Mouse (Mus musculus) forebrain, embryonic 11.5 days (tissue): ENCODE data around the gene Nprl3. TPM values are rescaled to one million over a fixed set of nuclear protein-coding genes. Genes with fewer than 3 reads are reported as not detected.
A peak's percentile ranks its signal among the peaks of the same experiment; 100 is the strongest.

Source experiments
- ATAC-seq: fragments of 200-750 bp; cut with Nextera tagmentation; replicated peaks from 2 replicates; pipeline ENCODE4 v1.8.0; 2017; ENCODE audit warnings: moderate TSS enrichment; ENCODE audit not compliant: low FRiP score
- DNase-seq: peaks from one replicate; pipeline ENCODE4 v3.0.0-alpha.2; 2017; ENCODE audit warnings: low spot score
- H3K27ac ChIP-seq: fragments of 300-500 bp; sonication (generic); 2 replicates; pipeline ENCODE4 v1.5.1; 2014; ENCODE audit warnings: low read depth, low read length
- H3K27me3 ChIP-seq: fragments of 300-500 bp; sonication (generic); 2 replicates; pipeline ENCODE4 v1.6.1; 2014; ENCODE audit warnings: mild to moderate bottlenecking, low read length, mixed read lengths; ENCODE audit not compliant: control insufficient read depth, insufficient read depth
- H3K36me3 ChIP-seq: fragments of 300-500 bp; sonication (generic); 2 replicates; pipeline ENCODE4 v1.6.1; 2014; ENCODE audit warnings: mild to moderate bottlenecking, low read length, moderate library complexity, mixed read lengths; ENCODE audit not compliant: control insufficient read depth, insufficient read depth
- H3K4me1 ChIP-seq: fragments of 300-500 bp; sonication (generic); replicated peaks from 2 replicates; pipeline ENCODE4 v1.6.1; 2014; ENCODE audit warnings: low read length, mixed read lengths; ENCODE audit not compliant: control insufficient read depth, insufficient read depth
- H3K4me2 ChIP-seq: fragments of 300-500 bp; sonication (generic); 2 replicates; pipeline ENCODE4 v1.6.1; 2014; ENCODE audit warnings: low read depth, mild to moderate bottlenecking, low read length, moderate library complexity, mixed read lengths; ENCODE audit not compliant: severe bottlenecking
- H3K4me3 ChIP-seq: fragments of 300-500 bp; sonication (generic); 2 replicates; pipeline ENCODE4 v1.5.1; 2014; ENCODE audit warnings: low read depth, low read length
- H3K9ac ChIP-seq: fragments of 300-500 bp; sonication (generic); 2 replicates; pipeline ENCODE4 v1.6.1; 2014; ENCODE audit warnings: low read length
- H3K9me3 ChIP-seq: fragments of 300-500 bp; sonication (generic); 2 replicates; pipeline ENCODE4 v1.6.1; 2016; ENCODE audit warnings: low read length, mixed read lengths; ENCODE audit not compliant: control insufficient read depth
- whole genome bisulfite sequencing: fragments of 180-500 bp; shearing (Covaris S2); extraction: QIAGEN DNeasy Blood & Tissue Kit; methylation state at CpG from one replicate; pipeline ENCODE4 v1.1.7; 2014; 5-methylcytosine and 5-hydroxymethylcytosine counted together
- polyA plus RNA-seq: library from polyadenylated mRNA; unstranded; fragments of >200 nt; fragmentation: Nextera tagmentation; extraction: Ambion mirVana; gene quantifications from 2 replicates; pipeline ENCODE4 v1.2.1, GENCODE M21; 2014

The Nprl3 gene
- polyA plus RNA-seq, 1 experiment from 2014 or later = 44.5 TPM

- Histone ChIP-seq H3K27ac (no peak overlapping the region), H3K4me2 (no peak overlapping the region), H3K36me3 (no peaks in the 10 kb centered on the region), H3K4me3 (no peak overlapping the region), H3K9ac (no peak overlapping the region), H3K9me3 (no peaks in the 10 kb centered on the region), H3K4me1 (no peaks in the 10 kb centered on the region), H3K27me3 (no peaks in the 10 kb centered on the region)
- WGBS = 81% methylated on average over 12 of the region's 12 CpGs
- ATAC-seq = peak; percentile 4
- peak; percentile 66 for DNase-seq
Measured at GRCm38 (mm10) chr11:32278458-32278957, 11.0 kb upstream of the Nprl3 start.

GRCm38 (mm10) chr11:32277736-32278457 is 10.4 kb upstream of the Nprl3 start:
- ATAC-seq = peak; percentile 63

GRCm38 (mm10) chr11:32276347-32276746 is 8.8 kb upstream of the Nprl3 start, which contains the start of gene Hba-x:
Gene Hba-x, plus strand, starts transcription at chr11:32276400.
- Histone ChIP-seq H3K4me2 (no peak within 1 kb of the TSS), H3K4me1 (no peaks in the 10 kb centered on the region), H3K36me3 (no peaks in the 10 kb centered on the region), H3K27ac (no peak within 1 kb of the TSS), H3K4me3 (no peak within 1 kb of the TSS), H3K9ac (no peak within 1 kb of the TSS), H3K27me3 (no peaks in the 10 kb centered on the region), H3K9me3 (no peaks in the 10 kb centered on the region)
- WGBS = 62% methylated on average over 3 of the region's 3 CpGs
- ATAC-seq = no peak; the same call in 1 of the 2 replicates
- no peak for DNase-seq

More at GRCm38 (mm10) chr11:32277736-32278457, 10.4 kb upstream of the Nprl3 start:
- Histone ChIP-seq H3K4me3 (no peak overlapping the region), H3K27me3 (no peaks in the 10 kb centered on the region), H3K27ac (no peak overlapping the region), H3K36me3 (no peaks in the 10 kb centered on the region), H3K9me3 (no peaks in the 10 kb centered on the region), H3K4me1 (no peaks in the 10 kb centered on the region), H3K9ac (no peak overlapping the region), H3K4me2 (no peak overlapping the region)
- 81% methylated on average over 21 of the region's 21 CpGs for WGBS
- peak; percentile 65 for DNase-seq

GRCm38 (mm10) chr11:32271178-32271577 is 3.7 kb upstream of the Nprl3 start:
- no peak overlapping the region for H3K27ac ChIP-seq
- H3K4me3 ChIP-seq = no peak overlapping the region
- DNase-seq = no peak
- ATAC-seq = no peak
- no peak overlapping the region for H3K9ac ChIP-seq
- H3K4me2 ChIP-seq = no peak overlapping the region
- H3K27me3 ChIP-seq = no peaks in the 10 kb centered on the region
- H3K4me1 ChIP-seq = no peaks in the 10 kb centered on the region; the same call in 1 of the 2 replicates
- H3K9me3 ChIP-seq = no peaks in the 10 kb centered on the region
- WGBS = 62% methylated on average over 4 of the region's 4 CpGs
- no peaks in the 10 kb centered on the region for H3K36me3 ChIP-seq

GRCm38 (mm10) chr11:32268952-32269351 is 1.4 kb upstream of the Nprl3 start:
- Histone ChIP-seq H3K4me1 (no peaks in the 10 kb centered on the region; the same call in 1 of the 2 replicates), H3K4me3 (no peak overlapping the region), H3K27me3 (no peaks in the 10 kb centered on the region), H3K9me3 (no peaks in the 10 kb centered on the region), H3K36me3 (no peaks in the 10 kb centered on the region), H3K27ac (no peak overlapping the region), H3K9ac (no peak overlapping the region), H3K4me2 (no peak overlapping the region)
- DNase-seq = no peak
- WGBS = 81% methylated on average over 5 of the region's 5 CpGs
- no peak for ATAC-seq

- Histone ChIP-seq H3K27ac (no peak overlapping the region), H3K9me3 (no peaks in the 10 kb centered on the region), H3K9ac (peak overlapping the region; percentile 95), H3K36me3 (no peaks in the 10 kb centered on the region), H3K4me3 (peak overlapping the region; percentile 73; the same call in 1 of the 2 replicates), H3K4me1 (no peaks in the 10 kb centered on the region; the same call in 1 of the 2 replicates), H3K27me3 (no peaks in the 10 kb centered on the region), H3K4me2 (peak overlapping the region; percentile 70)
- 23% methylated on average over 5 of the region's 5 CpGs for WGBS
- ATAC-seq = peak; percentile 45
- DNase-seq = no peak
Measured at GRCm38 (mm10) chr11:32267964-32268363, 457 bp upstream of the Nprl3 start.

- Histone ChIP-seq H3K27ac (peak overlapping the region; percentile 92), H3K36me3 (no peaks in the 10 kb centered on the region), H3K9me3 (no peaks in the 10 kb centered on the region), H3K27me3 (no peaks in the 10 kb centered on the region), H3K4me3 (peak overlapping the region; percentile 73), H3K4me1 (no peaks in the 10 kb centered on the region; the same call in 1 of the 2 replicates), H3K4me2 (peak overlapping the region; percentile 70), H3K9ac (peak overlapping the region; percentile 95)
- ATAC-seq (no peak), DNase-seq (no peak)
- 35% methylated on average over 6 of the region's 6 CpGs for WGBS
Measured at GRCm38 (mm10) chr11:32266776-32267175, 731 bp downstream of the Nprl3 start.

- Histone ChIP-seq H3K9ac (no peak overlapping the region), H3K9me3 (no peaks in the 10 kb centered on the region), H3K36me3 (no peaks in the 10 kb centered on the region), H3K4me1 (no peaks in the 10 kb centered on the region; the same call in 1 of the 2 replicates), H3K4me3 (no peak overlapping the region), H3K27me3 (no peaks in the 10 kb centered on the region), H3K4me2 (no peak overlapping the region), H3K27ac (no peak overlapping the region)
- no peak for DNase-seq
- WGBS = 91% methylated on average over 6 of the region's 6 CpGs
- no peak for ATAC-seq
Measured at GRCm38 (mm10) chr11:32266194-32266593, 1.3 kb downstream of the Nprl3 start.
